Mouse (Mus musculus): Measurements from ENCODE around the gene S100z. TPM values are rescaled to one million over a fixed set of nuclear protein-coding genes. Genes with fewer than 3 reads are reported as not detected.
A peak's percentile ranks its signal among the peaks of the same experiment; 100 is the strongest.

S100z gene
- polyA plus RNA-seq, 1 experiment from 2014 or later = not detected

DNA sequence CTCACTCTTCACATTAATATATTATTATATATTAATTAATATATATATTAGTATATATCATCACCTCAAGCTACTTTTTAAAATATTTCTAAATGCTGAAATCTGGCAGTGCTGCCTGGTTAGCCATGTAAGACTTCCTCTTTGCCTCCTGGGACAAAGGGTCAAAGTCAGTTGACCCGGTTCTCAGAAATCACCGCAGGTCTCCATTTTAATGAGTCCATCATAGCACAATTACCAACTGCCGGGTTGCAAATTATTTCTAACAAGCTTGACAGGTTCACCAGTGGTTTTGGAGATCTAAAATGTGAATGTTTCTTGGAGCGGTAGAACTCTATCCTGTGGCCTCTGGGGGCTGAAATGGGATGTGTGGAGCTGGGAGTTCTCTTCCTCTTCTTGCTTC lies 35.6 kb downstream of the S100z start:
- Histone ChIP-seq H3K9me3 (replicated peaks) (no peaks in the 10 kb centered on the region), H3K4me1 (peaks cover 34% of the 10 kb centered on the region), H3K36me3 (no peaks in the 10 kb centered on the region), H3K27me3 (ENCODE audit: low read depth, poor library complexity, severe bottlenecking) (peaks cover 44% of the 10 kb centered on the region), H3K27ac (peak overlapping the region; percentile 82; the same call in 1 of the 2 replicates), H3K4me3 (peak overlapping the region; percentile 57)
- DNase-seq (ENCODE audit: low spot score) = no peak
- 22% methylated on average over 4 of the region's 4 CpGs for WGBS

DNA sequence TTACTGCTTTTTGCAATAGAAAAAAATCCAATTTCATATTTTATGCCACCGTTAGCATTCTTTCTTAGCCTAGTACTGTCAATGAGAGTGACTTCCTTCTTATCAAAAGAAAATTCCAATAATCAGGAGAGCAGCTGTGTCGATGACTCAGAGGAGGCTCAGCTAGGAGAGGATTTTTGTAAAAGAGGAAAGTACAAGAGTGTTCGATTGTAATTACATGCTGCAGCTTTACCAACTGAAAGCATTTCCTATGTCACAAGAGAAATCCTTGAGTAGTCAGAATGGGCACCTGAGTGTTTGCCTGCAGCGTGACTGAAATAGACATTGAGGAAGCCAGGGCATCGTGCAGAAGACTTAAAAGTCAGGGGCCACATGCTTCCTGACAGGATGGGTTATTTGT lies 39.0 kb downstream of the S100z start:
- Histone ChIP-seq H3K4me3 (no peak overlapping the region), H3K36me3 (no peaks in the 10 kb centered on the region), H3K27ac (no peak overlapping the region), H3K27me3 (ENCODE audit: low read depth, poor library complexity, severe bottlenecking) (peaks cover 17% of the 10 kb centered on the region), H3K4me1 (peaks cover 30% of the 10 kb centered on the region), H3K9me3 (replicated peaks) (no peaks in the 10 kb centered on the region)
- WGBS = 86% methylated on average over 5 of the region's 5 CpGs
- no peak for DNase-seq (ENCODE audit: low spot score)

DNA sequence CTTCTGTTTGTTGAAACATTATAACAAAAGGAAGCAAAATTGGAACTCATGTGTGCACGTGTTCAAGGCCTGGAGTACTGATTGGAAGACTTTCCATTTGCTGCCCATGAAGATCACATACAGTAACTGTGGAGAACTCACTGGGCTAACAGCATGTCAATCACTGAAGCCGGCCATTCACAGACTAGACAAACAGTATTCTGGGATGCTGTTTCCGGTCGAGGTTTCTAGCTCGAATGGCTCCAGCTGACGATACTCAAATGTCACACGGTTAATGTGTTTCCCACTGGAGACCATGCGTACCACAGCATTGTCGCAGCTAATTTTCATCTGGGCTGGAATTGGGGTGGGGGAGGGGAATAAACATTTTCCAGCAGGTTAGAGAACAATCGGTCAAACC lies 46.8 kb downstream of the S100z start:
- Histone ChIP-seq H3K4me3 (no peak overlapping the region), H3K4me1 (no peaks in the 10 kb centered on the region), H3K27ac (no peak overlapping the region), H3K36me3 (no peaks in the 10 kb centered on the region), H3K9me3 (replicated peaks) (no peaks in the 10 kb centered on the region), H3K27me3 (ENCODE audit: low read depth, poor library complexity, severe bottlenecking) (no peaks in the 10 kb centered on the region)
- DNase-seq (ENCODE audit: low spot score) = no peak
- 90% methylated on average over 10 of the region's 10 CpGs for WGBS

DNA sequence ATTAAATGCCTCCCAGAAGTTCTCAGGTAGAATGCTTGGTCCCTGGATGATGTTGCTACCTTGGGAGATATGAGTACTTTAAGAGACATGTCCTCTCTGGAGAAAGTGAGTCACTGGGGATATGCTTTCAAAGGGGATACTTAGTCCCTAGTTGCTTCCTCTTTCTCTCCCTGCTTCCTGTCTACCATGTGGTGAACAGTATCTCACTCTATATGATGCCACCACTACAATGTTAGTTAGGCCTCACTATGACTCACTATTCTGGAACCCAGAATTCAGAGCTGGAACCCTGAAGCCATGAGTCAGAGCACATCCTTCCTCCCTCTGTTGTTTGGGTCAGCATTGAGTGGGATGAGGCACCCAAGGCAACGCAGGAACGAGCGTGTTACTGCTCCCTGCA lies 51.0 kb downstream of the S100z start:
- 81% methylated on average over 3 of the region's 3 CpGs for WGBS
- Histone ChIP-seq H3K36me3 (no peaks in the 10 kb centered on the region), H3K4me1 (no peaks in the 10 kb centered on the region), H3K4me3 (no peak overlapping the region), H3K27ac (no peak overlapping the region), H3K27me3 (ENCODE audit: low read depth, poor library complexity, severe bottlenecking) (no peaks in the 10 kb centered on the region), H3K9me3 (replicated peaks) (no peaks in the 10 kb centered on the region)
- no peak for DNase-seq (ENCODE audit: low spot score)

Other genes with a start within 250 kb of the S100z start
- gene Pde8b, start 228.4 kb downstream of the S100z start, polyA plus RNA-seq (2016; fragmentation: Nextera tagmentation; extraction: Ambion mirVana) = 0.77 and 0.79 TPM in 2 replicates
- 81.8 and 98.6 TPM in 2 replicates for gene Zbed3, start 155.1 kb downstream of the S100z start, polyA plus RNA-seq (2016; fragmentation: Nextera tagmentation; extraction: Ambion mirVana)
- 38.9 and 44.6 TPM in 2 replicates for gene Aggf1, start 103.4 kb downstream of the S100z start, polyA plus RNA-seq (2016; fragmentation: Nextera tagmentation; extraction: Ambion mirVana)
- gene Crhbp, start 33.8 kb downstream of the S100z start, polyA plus RNA-seq (2016; fragmentation: Nextera tagmentation; extraction: Ambion mirVana) = 3.9 and 4.8 TPM in 2 replicates
- gene F2rl1, start 46.5 kb upstream of the S100z start, polyA plus RNA-seq (2016; fragmentation: Nextera tagmentation; extraction: Ambion mirVana) = not detected in 2 replicates
- 141 and 143 TPM in 2 replicates for gene F2r, start 139.8 kb upstream of the S100z start, polyA plus RNA-seq (2016; fragmentation: Nextera tagmentation; extraction: Ambion mirVana)
- 1.1 and 1.4 TPM in 2 replicates for gene F2rl2, start 218.1 kb upstream of the S100z start, polyA plus RNA-seq (2016; fragmentation: Nextera tagmentation; extraction: Ambion mirVana)

Measured in limb, embryonic 10.5 days (tissue).